Mouse (Mus musculus) cerebellum, adult 2 months (tissue): ENCODE measurements at regions not wholly inside any gene's neighbourhood (a gene's known extent, or its start where the extent isn't known, plus 50 kb on each side); places are given as distances from the start of the nearest gene placed in this dataset.

ENCODE experiments used
- CTCF ChIP-seq: fragments of 200-500 bp; IDR thresholded peaks from 2 replicates; pipeline ENCODE4 v1.5.1; 2011; ENCODE audit warnings: low read depth, mild to moderate bottlenecking, control low read depth, low read length, moderate library complexity, borderline replicate concordance; ENCODE audit not compliant: insufficient read depth
- POLR2A ChIP-seq: fragments of 200-500 bp; IDR thresholded peaks from 2 replicates; pipeline ENCODE4 v1.6.1; 2011; ENCODE audit warnings: low read length, control low read depth, borderline replicate concordance; ENCODE audit not compliant: insufficient read depth

- no peak for TF ChIP-seq CTCF
- no peak for TF ChIP-seq POLR2A
Measured at GRCm38 (mm10) chr3:27777751-27778150, 66.6 kb upstream of the Fndc3b start.
